Mouse (Mus musculus) kidney, adult 9 months (tissue): ENCODE measurements at regions not wholly inside any gene's neighbourhood (a gene's known extent, or its start where the extent isn't known, plus 50 kb on each side); places are given as distances from the start of the nearest gene placed in this dataset.
A peak's percentile ranks its signal among the peaks of the same experiment; 100 is the strongest.

ENCODE experiments used
- DNase-seq: peaks from one replicate; pipeline ENCODE4 v3.0.0; 2022

GRCm38 (mm10) chr7:135889016-135889726, 173.0 kb upstream of the Mki67 start:
- DNase-seq: peak; percentile 23

- no peak for DNase-seq
These were observed 182.7 kb upstream of the Mki67 start for GRCm38 (mm10) chr7:135898876-135899275.

- DNase-seq: no peak
These were observed 183.6 kb upstream of the Mki67 start for GRCm38 (mm10) chr7:135899765-135900164.

GRCm38 (mm10) chr7:135900861-135901321, 184.7 kb upstream of the Mki67 start:
- peak; percentile 29 for DNase-seq

GRCm38 (mm10) chr7:135902106-135903055, 186.2 kb upstream of the Mki67 start:
- DNase-seq: no peak

GRCm38 (mm10) chr7:135911376-135911775, 195.2 kb upstream of the Mki67 start:
- no peak for DNase-seq

- DNase-seq: no peak
These were observed 197.9 kb upstream of the Mki67 start for GRCm38 (mm10) chr7:135913923-135914634.

- no peak for DNase-seq
These were observed 207.7 kb upstream of the Mki67 start for GRCm38 (mm10) chr7:135923876-135924275.

- DNase-seq: no peak
These were observed 208.5 kb upstream of the Mki67 start for GRCm38 (mm10) chr7:135924641-135925040.

- DNase-seq: no peak
These were observed 213.9 kb upstream of the Mki67 start for GRCm38 (mm10) chr7:135930091-135930490.

- no peak for DNase-seq
These were observed 216.5 kb upstream of the Mki67 start for GRCm38 (mm10) chr7:135932595-135933175.

GRCm38 (mm10) chr7:135935180-135935579, 219.0 kb upstream of the Mki67 start:
- no peak for DNase-seq

- DNase-seq: no peak
These were observed 221.3 kb upstream of the Mki67 start for GRCm38 (mm10) chr7:135937465-135937864.

- no peak for DNase-seq
These were observed 223.2 kb upstream of the Mki67 start for GRCm38 (mm10) chr7:135939341-135939740.

- DNase-seq: no peak
These were observed 226.7 kb upstream of the Mki67 start for GRCm38 (mm10) chr7:135942826-135943225.

GRCm38 (mm10) chr7:135946071-135946646, 230.0 kb upstream of the Mki67 start:
- no peak for DNase-seq

- no peak for DNase-seq
These were observed 244.9 kb upstream of the Mki67 start for GRCm38 (mm10) chr7:135961026-135961425.

GRCm38 (mm10) chr7:135965528-135965927, 249.4 kb upstream of the Mki67 start:
- no peak for DNase-seq

GRCm38 (mm10) chr7:135966231-135966630, 250.1 kb upstream of the Mki67 start:
- no peak for DNase-seq

- DNase-seq: no peak
These were observed 252.5 kb upstream of the Mki67 start for GRCm38 (mm10) chr7:135968638-135969037.

- peak; percentile 96 for DNase-seq
These were observed 269.9 kb upstream of the Mki67 start for GRCm38 (mm10) chr7:135986021-135986420.

- no peak for DNase-seq
These were observed 274.2 kb upstream of the Mki67 start for GRCm38 (mm10) chr7:135990321-135990720.
